Mouse (Mus musculus): ENCODE measurements around the gene Lpp. TPM values are rescaled to one million over a fixed set of nuclear protein-coding genes. Genes with fewer than 3 reads are reported as not detected.
A peak's percentile ranks its signal among the peaks of the same experiment; 100 is the strongest.

Lpp gene
- polyA plus RNA-seq, 1 experiment, result 8.1 TPM

DNA sequence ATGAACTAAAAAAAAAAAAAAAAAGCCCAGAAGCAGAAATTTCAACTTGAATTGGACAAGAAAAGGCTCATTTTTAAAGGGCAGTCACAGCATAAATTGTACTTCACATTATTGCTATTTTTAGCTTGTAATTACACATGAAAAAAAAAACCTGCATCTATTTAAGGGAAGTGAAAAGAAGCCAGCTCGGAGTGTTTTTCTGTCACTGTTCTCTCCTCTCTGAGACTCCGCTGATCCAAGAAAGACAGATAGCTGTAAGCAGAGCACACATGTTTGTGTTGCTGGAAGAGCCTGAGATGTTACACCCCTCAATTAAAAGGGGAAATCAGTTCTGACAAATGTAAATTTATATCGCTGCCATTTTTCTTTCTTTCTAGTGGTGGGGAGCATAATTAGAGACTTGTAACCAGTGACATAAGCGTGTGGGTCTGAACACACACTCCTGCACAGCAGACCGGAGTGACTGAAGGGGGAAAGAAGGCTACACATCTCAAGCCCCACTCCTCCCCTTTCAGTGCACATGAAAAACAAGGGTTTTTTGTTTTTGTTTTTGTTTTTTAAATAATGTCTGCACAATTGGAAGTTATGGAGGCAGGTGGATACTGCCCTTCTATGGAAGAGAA lies 579.8 kb downstream of the Lpp start:
- H3K4me1 ChIP-seq (ENCODE audit: control insufficient read depth, insufficient read depth, low read length), result no peaks in the 10 kb centered on the region; the same call in 1 of the 2 replicates
- H3K27ac ChIP-seq (ENCODE audit: insufficient read depth, low read length), result no peak overlapping the region
- no peak for TF ChIP-seq POLR2A (IDR thresholded peaks at IDR 0.05; ENCODE audit: borderline replicate concordance, insufficient read depth, low read length)
- no peak for TF ChIP-seq CTCF (IDR thresholded peaks at IDR 0.05; ENCODE audit: borderline replicate concordance, insufficient read depth, low read depth, low read length)
- H3K27me3 ChIP-seq (ENCODE audit: control insufficient read depth, insufficient read depth, low read length), result no peaks in the 10 kb centered on the region
- WGBS, result 66% methylated on average over 5 of the region's 5 CpGs
- DNase-seq, result no peak
- no peak overlapping the region for H3K4me3 ChIP-seq (replicated peaks; ENCODE audit: insufficient read depth, low read depth, low read length)

DNA sequence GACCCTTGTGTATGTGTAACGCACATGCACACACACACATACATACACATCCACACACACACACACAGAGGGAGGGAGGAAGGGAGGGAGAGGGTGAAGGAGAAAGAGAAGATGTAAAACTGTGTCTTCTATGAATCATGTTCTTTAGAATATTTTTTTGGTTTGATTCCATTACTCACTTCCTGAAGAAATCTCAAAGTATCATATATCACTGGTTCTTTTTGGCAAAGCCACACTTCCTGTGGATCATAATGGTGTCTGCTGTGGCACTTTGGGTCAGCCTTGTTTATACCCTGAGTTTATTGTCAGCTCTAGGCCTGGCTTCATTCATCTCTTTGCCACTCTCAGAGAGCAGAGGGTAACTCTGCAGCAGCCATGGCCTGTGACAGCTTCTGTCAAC lies 584.5 kb downstream of the Lpp start:
- no peak for DNase-seq
- H3K27ac ChIP-seq (ENCODE audit: insufficient read depth, low read length), result no peak overlapping the region
- 100% methylated on average over 1 of the region's 1 CpGs for WGBS
- no peaks in the 10 kb centered on the region for H3K27me3 ChIP-seq (ENCODE audit: control insufficient read depth, insufficient read depth, low read length)
- no peak overlapping the region for H3K4me3 ChIP-seq (replicated peaks; ENCODE audit: insufficient read depth, low read depth, low read length)
- no peaks in the 10 kb centered on the region; the same call in 1 of the 2 replicates for H3K4me1 ChIP-seq (ENCODE audit: control insufficient read depth, insufficient read depth, low read length)
- no peak for TF ChIP-seq CTCF (IDR thresholded peaks at IDR 0.05; ENCODE audit: borderline replicate concordance, insufficient read depth, low read depth, low read length)

DNA sequence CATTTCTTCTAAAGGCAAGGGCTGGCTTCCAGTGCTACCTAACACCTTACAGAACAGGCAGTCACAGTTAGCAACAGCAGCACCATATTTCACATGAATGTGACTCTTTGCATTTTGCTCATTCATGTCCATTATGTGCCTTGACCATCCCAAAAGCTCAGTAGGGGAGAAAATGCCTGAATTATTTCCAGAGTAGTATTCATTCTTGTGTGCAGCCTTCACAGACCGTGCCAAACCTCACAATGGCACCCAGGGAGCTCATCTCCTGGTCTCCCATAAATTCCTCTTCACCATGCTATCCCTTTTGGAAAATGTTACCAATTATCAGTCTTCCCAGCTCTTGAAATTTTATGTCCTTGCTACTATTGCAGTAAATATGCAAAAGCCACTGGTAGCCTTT lies 584.9 kb downstream of the Lpp start:
- Histone ChIP-seq H3K27ac (ENCODE audit: insufficient read depth, low read length) (no peak overlapping the region), H3K4me3 (replicated peaks; ENCODE audit: insufficient read depth, low read depth, low read length) (no peak overlapping the region), H3K27me3 (ENCODE audit: control insufficient read depth, insufficient read depth, low read length) (no peaks in the 10 kb centered on the region), H3K4me1 (ENCODE audit: control insufficient read depth, insufficient read depth, low read length) (no peaks in the 10 kb centered on the region; the same call in 1 of the 2 replicates)
- TF ChIP-seq CTCF (IDR thresholded peaks at IDR 0.05; ENCODE audit: borderline replicate concordance, insufficient read depth, low read depth, low read length) (no peak), POLR2A (IDR thresholded peaks at IDR 0.05; ENCODE audit: borderline replicate concordance, insufficient read depth, low read length) (no peak)
- WGBS, result 40% methylated on average over 1 of the region's 1 CpGs
- no peak for DNase-seq

DNA sequence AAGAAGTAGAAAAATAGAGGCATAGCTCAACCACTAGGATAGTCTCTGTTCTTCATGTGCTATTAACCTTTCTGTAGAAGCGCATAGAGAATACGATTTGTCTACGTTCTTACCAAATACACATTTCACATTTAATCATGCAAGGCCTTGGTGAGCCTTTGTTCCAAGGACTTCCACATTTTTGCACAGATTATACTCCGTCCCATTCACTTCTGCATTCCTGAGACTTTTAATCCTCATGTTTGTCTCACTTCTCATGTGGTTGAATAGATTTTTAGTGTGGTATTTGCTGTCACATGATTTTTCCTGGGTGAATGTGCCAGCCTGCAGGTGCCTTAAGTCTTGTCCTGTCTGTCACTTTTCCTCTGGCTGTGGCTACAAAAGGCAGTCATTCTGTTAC lies 586.1 kb downstream of the Lpp start:
- DNase-seq, result no peak
- Histone ChIP-seq H3K4me1 (ENCODE audit: control insufficient read depth, insufficient read depth, low read length) (no peaks in the 10 kb centered on the region; the same call in 1 of the 2 replicates), H3K27ac (ENCODE audit: insufficient read depth, low read length) (no peak overlapping the region), H3K4me3 (replicated peaks; ENCODE audit: insufficient read depth, low read depth, low read length) (no peak overlapping the region), H3K27me3 (ENCODE audit: control insufficient read depth, insufficient read depth, low read length) (no peaks in the 10 kb centered on the region)
- TF ChIP-seq CTCF (IDR thresholded peaks at IDR 0.05; ENCODE audit: borderline replicate concordance, insufficient read depth, low read depth, low read length) (no peak), POLR2A (IDR thresholded peaks at IDR 0.05; ENCODE audit: borderline replicate concordance, insufficient read depth, low read length) (no peak)
- WGBS, result 96% methylated on average over 4 of the region's 4 CpGs

DNA sequence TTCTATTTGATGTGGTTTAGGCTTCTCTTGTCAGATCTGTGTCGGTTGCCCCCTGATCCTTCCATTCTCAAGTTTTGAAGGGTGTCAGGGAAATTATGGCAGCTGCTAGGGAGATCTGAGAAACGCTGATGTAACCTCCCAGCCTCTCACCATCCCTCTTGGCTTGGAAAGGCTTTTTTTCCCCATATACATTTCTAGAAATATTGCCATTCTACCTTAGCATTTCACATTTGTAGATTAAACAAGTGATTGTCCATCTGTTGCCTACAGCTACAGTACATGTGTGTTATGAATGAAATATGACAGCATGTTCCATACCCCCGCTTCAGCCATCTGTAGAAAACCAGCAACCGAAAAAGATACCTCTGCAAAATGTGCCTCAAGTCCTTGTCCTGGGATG lies 589.5 kb downstream of the Lpp start:
- DNase-seq, result no peak
- 63% methylated on average over 4 of the region's 4 CpGs for WGBS
- no peaks in the 10 kb centered on the region for H3K4me1 ChIP-seq (ENCODE audit: control insufficient read depth, insufficient read depth, low read length)
- TF ChIP-seq POLR2A (IDR thresholded peaks at IDR 0.05; ENCODE audit: borderline replicate concordance, insufficient read depth, low read length), result no peak
- TF ChIP-seq CTCF (IDR thresholded peaks at IDR 0.05; ENCODE audit: borderline replicate concordance, insufficient read depth, low read depth, low read length), result no peak
- no peaks in the 10 kb centered on the region for H3K27me3 ChIP-seq (ENCODE audit: control insufficient read depth, insufficient read depth, low read length)
- H3K4me3 ChIP-seq (replicated peaks; ENCODE audit: insufficient read depth, low read depth, low read length), result no peak overlapping the region
- H3K27ac ChIP-seq (ENCODE audit: insufficient read depth, low read length), result no peak overlapping the region

DNA sequence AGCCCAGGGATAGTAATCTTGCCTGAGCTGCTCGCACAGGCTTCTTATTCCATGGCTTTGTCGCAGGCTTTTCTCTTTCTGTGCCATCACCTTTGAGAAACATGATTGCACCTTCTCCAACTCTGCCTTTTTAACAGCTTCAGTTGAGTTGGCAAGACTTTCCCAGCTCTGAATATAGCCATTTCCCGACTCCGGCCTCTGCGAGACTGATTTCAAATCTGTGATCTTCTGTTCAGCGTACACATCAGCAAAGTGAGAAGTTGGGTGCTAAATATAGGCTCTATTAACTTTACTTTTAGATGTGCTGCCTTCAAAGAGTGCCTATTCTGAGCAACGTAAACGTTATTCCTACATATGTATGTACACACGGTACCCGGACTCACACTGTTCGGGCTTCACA lies 597.0 kb downstream of the Lpp start:
- no peak for DNase-seq
- Histone ChIP-seq H3K4me3 (replicated peaks; ENCODE audit: insufficient read depth, low read depth, low read length) (no peak overlapping the region), H3K27me3 (ENCODE audit: control insufficient read depth, insufficient read depth, low read length) (no peaks in the 10 kb centered on the region), H3K4me1 (ENCODE audit: control insufficient read depth, insufficient read depth, low read length) (peaks cover 10% of the 10 kb centered on the region; the same call in 1 of the 2 replicates), H3K27ac (ENCODE audit: insufficient read depth, low read length) (no peak overlapping the region)
- 63% methylated on average over 11 of the region's 11 CpGs for WGBS
- TF ChIP-seq CTCF (IDR thresholded peaks at IDR 0.05; ENCODE audit: borderline replicate concordance, insufficient read depth, low read depth, low read length) (no peak), POLR2A (IDR thresholded peaks at IDR 0.05; ENCODE audit: borderline replicate concordance, insufficient read depth, low read length) (no peak)

DNA sequence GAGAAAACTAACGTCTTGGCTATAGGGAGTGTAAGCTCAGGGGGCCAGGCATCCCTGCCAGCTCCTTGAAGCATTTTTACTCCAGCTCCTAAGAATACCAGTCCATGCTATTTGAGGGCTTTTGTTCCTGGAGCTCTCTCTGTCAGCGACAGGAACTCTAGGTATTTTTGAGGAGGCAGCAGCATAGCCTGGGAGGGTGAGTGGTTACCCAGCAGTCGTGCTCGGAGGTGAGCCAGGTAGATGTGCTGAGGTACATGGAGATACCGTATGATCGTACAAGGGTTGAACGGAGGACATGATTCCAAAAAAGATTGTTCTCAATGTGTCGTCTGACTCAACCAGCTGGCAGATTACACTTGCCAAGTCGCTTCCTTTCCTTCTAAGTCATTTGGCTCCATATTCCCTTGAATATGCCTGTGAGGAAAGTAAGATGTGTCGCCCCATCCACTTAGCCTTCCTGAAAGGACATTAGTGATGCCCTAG lies 597.8 kb downstream of the Lpp start:
- Histone ChIP-seq H3K27me3 (ENCODE audit: control insufficient read depth, insufficient read depth, low read length) (no peaks in the 10 kb centered on the region), H3K27ac (ENCODE audit: insufficient read depth, low read length) (no peak overlapping the region), H3K4me3 (replicated peaks; ENCODE audit: insufficient read depth, low read depth, low read length) (no peak overlapping the region), H3K4me1 (ENCODE audit: control insufficient read depth, insufficient read depth, low read length) (peaks cover 10% of the 10 kb centered on the region; the same call in 1 of the 2 replicates)
- WGBS, result 13% methylated on average over 10 of the region's 10 CpGs
- peak; percentile 53 to 75 for DNase-seq
- TF ChIP-seq POLR2A (IDR thresholded peaks at IDR 0.05; ENCODE audit: borderline replicate concordance, insufficient read depth, low read length) (no peak), CTCF (IDR thresholded peaks at IDR 0.05; ENCODE audit: borderline replicate concordance, insufficient read depth, low read depth, low read length) (no peak)

DNA sequence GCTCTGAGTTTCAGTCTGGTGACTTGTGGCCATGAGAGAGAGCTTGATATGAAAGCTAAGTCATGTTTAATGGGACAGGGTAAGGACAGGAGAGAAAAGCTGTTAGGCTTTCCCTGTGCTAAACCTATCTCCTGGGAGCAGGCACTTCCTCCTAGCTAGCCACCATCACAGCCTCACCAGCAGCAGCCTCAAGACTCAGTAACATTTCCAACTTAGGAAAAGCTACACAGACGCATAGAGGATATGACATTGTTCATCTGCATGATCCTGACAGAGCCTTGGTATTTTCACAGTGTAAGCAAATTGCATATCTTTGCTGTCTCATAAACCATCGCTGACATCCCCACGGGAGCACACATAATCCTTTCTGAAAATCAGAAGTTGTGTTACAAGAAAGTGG lies 598.7 kb downstream of the Lpp start:
- 95% methylated on average over 3 of the region's 3 CpGs for WGBS

More for the DNA sequence above, 598.7 kb downstream of the Lpp start:
- DNase-seq, result no peak
- no peak overlapping the region for H3K27ac ChIP-seq (ENCODE audit: insufficient read depth, low read length)
- no peaks in the 10 kb centered on the region for H3K27me3 ChIP-seq (ENCODE audit: control insufficient read depth, insufficient read depth, low read length)
- no peak overlapping the region for H3K4me3 ChIP-seq (replicated peaks; ENCODE audit: insufficient read depth, low read depth, low read length)
- no peak for TF ChIP-seq CTCF (IDR thresholded peaks at IDR 0.05; ENCODE audit: borderline replicate concordance, insufficient read depth, low read depth, low read length)
- no peak for TF ChIP-seq POLR2A (IDR thresholded peaks at IDR 0.05; ENCODE audit: borderline replicate concordance, insufficient read depth, low read length)
- peaks cover 10% of the 10 kb centered on the region; the same call in 1 of the 2 replicates for H3K4me1 ChIP-seq (ENCODE audit: control insufficient read depth, insufficient read depth, low read length)

Measured in cerebellum, adult 2 months (tissue).